Mouse (Mus musculus): ENCODE measurements around the gene E2f3.

E2f3 gene

GRCm38 (mm10) chr13:29913061-29913460 lies 72.8 kb downstream of the E2f3 start:
- DNase-seq = no peak

GRCm38 (mm10) chr13:29912251-29912650 lies 73.6 kb downstream of the E2f3 start:
- no peak for DNase-seq

GRCm38 (mm10) chr13:29911141-29911540 lies 74.7 kb downstream of the E2f3 start:
- no peak for DNase-seq

- DNase-seq = no peak
Observed at GRCm38 (mm10) chr13:29908431-29908830, 77.4 kb downstream of the E2f3 start.

- no peak for DNase-seq
Observed at GRCm38 (mm10) chr13:29907995-29908394, 77.9 kb downstream of the E2f3 start.

- no peak for DNase-seq
Observed at GRCm38 (mm10) chr13:29906734-29907133, 79.1 kb downstream of the E2f3 start.

GRCm38 (mm10) chr13:29903341-29903740 lies 82.5 kb downstream of the E2f3 start:
- no peak for DNase-seq

GRCm38 (mm10) chr13:29902676-29903075 lies 83.2 kb downstream of the E2f3 start:
- DNase-seq = no peak

GRCm38 (mm10) chr13:29901641-29902040 lies 84.2 kb downstream of the E2f3 start:
- no peak for DNase-seq

GRCm38 (mm10) chr13:29866780-29867179 lies 119.1 kb downstream of the E2f3 start:
- DNase-seq = no peak

- DNase-seq = no peak
Observed at GRCm38 (mm10) chr13:29864331-29864730, 121.5 kb downstream of the E2f3 start.

- DNase-seq = no peak
Observed at GRCm38 (mm10) chr13:29860087-29860486, 125.8 kb downstream of the E2f3 start.

- peak; percentile 26 to 33 for DNase-seq
Observed at GRCm38 (mm10) chr13:29857436-29857835, 128.4 kb downstream of the E2f3 start.
